Comparison of ENCODE assay signal across 8 mouse cellular contexts in the genomic region with DNA sequence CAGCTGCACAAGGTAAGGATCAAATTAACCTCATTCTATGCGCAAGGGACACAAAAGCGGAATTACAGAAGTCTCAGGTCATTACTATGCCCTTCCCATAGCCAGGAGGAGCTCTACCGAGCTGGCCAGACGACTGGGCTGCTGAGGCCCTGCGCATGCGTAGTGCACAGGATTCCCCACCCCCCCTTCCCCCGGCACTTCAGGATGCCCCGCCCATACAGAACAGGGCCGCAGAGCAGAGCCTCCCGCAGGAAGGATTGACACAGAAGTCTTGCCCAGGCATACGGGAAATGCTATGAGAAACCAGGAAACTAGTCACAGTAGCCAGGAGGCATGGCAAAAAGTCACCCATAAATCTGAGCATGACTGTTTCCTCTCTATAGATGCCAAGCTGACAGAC. TPM values are rescaled to one million over a fixed set of nuclear protein-coding genes. Genes with fewer than 3 reads are reported as not detected.
DNase-seq lines count a peak whose midpoint lies in the region; ATAC-seq and TF ChIP-seq lines count a peak whose summit lies in the region.

No protein-coding gene starts in this region.

- H3K4me2 ChIP-seq in intestine, embryonic 16.5 days (ENCODE audit: low read depth, low read length), result peak overlapping the region; percentile 50
- peak overlapping the region; percentile 46 for H3K4me2 ChIP-seq in liver, embryonic 14.5 days (ENCODE audit: low read depth)

- peak overlapping the region; percentile 32 for H3K4me3 ChIP-seq in intestine, embryonic 16.5 days (ENCODE audit: low read length)
- H3K4me3 ChIP-seq in liver, embryonic 14.5 days (ENCODE audit: insufficient read depth in 1 of 2, low read depth in 2 of 2, low read length in 2 of 2), result peak overlapping the region in 1 of 2 experiments; percentile 27; a peak in 1 of 4 replicates

- peak; percentile 2 to 11 for DNase-seq in spleen, postnatal 36 days (ENCODE audit: low spot score in 2 of 2)
- DNase-seq in spleen, adult 12 weeks (ENCODE audit: low spot score), result no peak
- peak; percentile 75 for DNase-seq in embryo, embryonic 11.5 days (ENCODE audit: low read depth, low spot score)
- peak; percentile 65 to 74 for DNase-seq in heart, adult 18-20 months
- DNase-seq in liver, embryonic 14.5 days (ENCODE audit: low read depth in 3 of 3, low spot score in 3 of 3), result peak; percentile 20 to 37 (median 32)
- peak; percentile 77 for DNase-seq in neural tube, embryonic 10.5 days (ENCODE audit: extremely low spot score, low spot score)
- DNase-seq in thymus, postnatal 25 days, result peak; percentile 31

- no peak overlapping the region for H3K27ac ChIP-seq in intestine, embryonic 16.5 days (ENCODE audit: low read length)
- no peak overlapping the region for H3K27ac ChIP-seq in liver, embryonic 14.5 days

- H3K4me1 ChIP-seq in intestine, embryonic 16.5 days (ENCODE audit: control insufficient read depth, insufficient read depth, low read length), result no peaks in the 10 kb centered on the region
- peaks cover 0 to 14% of the 10 kb centered on the region in 2 experiments; a peak in 2 of 4 replicates for H3K4me1 ChIP-seq in liver, embryonic 14.5 days (replicated peaks; ENCODE audit: control insufficient read depth in 2 of 2, insufficient read depth in 2 of 2, low read length in 1 of 2)

- no peak for TF ChIP-seq EP300 in liver, embryonic 14.5 days (IDR thresholded peaks at IDR 0.05; ENCODE audit: low read depth)

- no peak overlapping the region for H3K9ac ChIP-seq in intestine, embryonic 16.5 days (ENCODE audit: low read depth, low read length)
- H3K9ac ChIP-seq in liver, embryonic 14.5 days (replicated peaks), result no peak overlapping the region

- 6% methylated on average over 11 of the region's 11 CpGs for WGBS in intestine, embryonic 16.5 days
- 3% methylated on average over 11 of the region's 11 CpGs for WGBS in liver, embryonic 14.5 days (ENCODE audit: insufficient replicate concordance)

- ATAC-seq in intestine, embryonic 16.5 days, result peak; percentile 98
- peak; percentile 80 for ATAC-seq in liver, embryonic 14.5 days (ENCODE audit: insufficient read depth)

- peak; percentile 23; the same call in 1 of the 2 replicates for TF ChIP-seq CTCF in liver, embryonic 14.5 days (IDR thresholded peaks at IDR 0.05; ENCODE audit: low read depth)

- no peaks in the 10 kb centered on the region for H3K27me3 ChIP-seq in intestine, embryonic 16.5 days (replicated peaks; ENCODE audit: control insufficient read depth, insufficient read depth, low read length)
- no peaks in the 10 kb centered on the region for H3K27me3 ChIP-seq in liver, embryonic 14.5 days (ENCODE audit: control insufficient read depth, insufficient read depth, low read length)

- no peaks in the 10 kb centered on the region for H3K9me3 ChIP-seq in intestine, embryonic 16.5 days (ENCODE audit: control insufficient read depth, low read length)
- H3K9me3 ChIP-seq in liver, embryonic 14.5 days (ENCODE audit: control insufficient read depth, low read length), result no peaks in the 10 kb centered on the region

- no peaks in the 10 kb centered on the region for H3K36me3 ChIP-seq in intestine, embryonic 16.5 days (ENCODE audit: control insufficient read depth, insufficient read depth, low read length)
- H3K36me3 ChIP-seq in liver, embryonic 14.5 days (replicated peaks; ENCODE audit: control insufficient read depth, insufficient read depth, low read depth), result no peaks in the 10 kb centered on the region

RNA-seq across cellular contexts. Expression of a gene that starts 41.5 kb away (rescaled TPM):
- 10 to 100 TPM in 1 of 2 experiments, 1 to 10 TPM in 1; 9.4 to 13.8 TPM for total RNA-seq in heart, adult 18-20 months (2021)
- 12.7 and 15.3 TPM in 2 replicates for polyA plus RNA-seq in intestine, embryonic 16.5 days (2015; fragmentation: Nextera tagmentation; extraction: Ambion mirVana)
- 3.6 and 4.7 TPM in 2 replicates for polyA plus RNA-seq in liver, embryonic 14.5 days (2012; rRNA removed)
- 4.7 and 6.1 TPM in 2 replicates for polyA plus RNA-seq in liver, embryonic 14.5 days (2014; fragmentation: Nextera tagmentation; extraction: Ambion mirVana)
